ENCODE assay signal across 9 mouse cellular contexts in genomic region chr11:68954408-68954807, GRCm38 (mm10). TPM values are rescaled to one million over a fixed set of nuclear protein-coding genes. Genes with fewer than 3 reads are reported as not detected.
DNase-seq lines count a peak whose midpoint lies in the region; ATAC-seq and TF ChIP-seq lines count a peak whose summit lies in the region.
"Had no signal": no experiment of that assay in that cellular context is flagged by ENCODE, and none has a peak within 500 bp of the region (broad histone marks: within the 10 kb centered on the region; RNA-seq: fewer than 3 reads in every experiment).

No protein-coding gene starts in this region.

- H3K27me3 ChIP-seq in kidney, embryonic 16.5 days (ENCODE audit: insufficient read depth, low read length) = peaks cover 15% of the 10 kb centered on the region
- peaks cover 79% of the 10 kb centered on the region for H3K27me3 ChIP-seq in embryonic facial prominence, embryonic 10.5 days (replicated peaks; ENCODE audit: low read depth, poor library complexity, severe bottlenecking)
- H3K27me3 ChIP-seq in hindbrain, postnatal 0 days (ENCODE audit: insufficient read depth, low read length) = no peaks in the 10 kb centered on the region
- no peaks in the 10 kb centered on the region for H3K27me3 ChIP-seq in myocyte (ENCODE audit: control insufficient read depth, insufficient read depth, insufficient read length)

- H3K4me3 ChIP-seq in kidney, embryonic 16.5 days (ENCODE audit: low read length) = peak overlapping the region; percentile 48
- peak overlapping the region; percentile 60 for H3K4me3 ChIP-seq in embryonic facial prominence, embryonic 10.5 days
- peak overlapping the region; percentile 27 for H3K4me3 ChIP-seq in hindbrain, postnatal 0 days (ENCODE audit: low read length)
- peak overlapping the region; percentile 7 for H3K4me3 ChIP-seq in myocyte

- no peak for ATAC-seq in kidney, embryonic 16.5 days (ENCODE audit: low FRiP score, low TSS enrichment)
- no peak for ATAC-seq in hindbrain, postnatal 0 days

- no peak for DNase-seq in kidney, adult 18-20 months
- DNase-seq in embryonic facial prominence, embryonic 10.5 days (ENCODE audit: low spot score) = peak; percentile 45
- DNase-seq in hindbrain, postnatal 0 days (ENCODE audit: low spot score) = no peak
- DNase-seq in cerebellum, adult 11 months = no peak
- DNase-seq in adrenal gland, postnatal 14 days = no peak
- no peak for DNase-seq in adipocyte (ENCODE audit: low spot score)

- H3K9me3 ChIP-seq in kidney, embryonic 16.5 days (ENCODE audit: low read length) = no peaks in the 10 kb centered on the region
- no peaks in the 10 kb centered on the region for H3K9me3 ChIP-seq in embryonic facial prominence, embryonic 10.5 days
- no peaks in the 10 kb centered on the region for H3K9me3 ChIP-seq in hindbrain, postnatal 0 days (ENCODE audit: low read length)

- H3K79me2 ChIP-seq in myocyte (ENCODE audit: control insufficient read depth, insufficient read depth) = no peaks in the 10 kb centered on the region

- TF ChIP-seq CTCF in hindbrain, postnatal 0 days (IDR thresholded peaks at IDR 0.05; ENCODE audit: low read depth) = no peak

- H3K4me2 ChIP-seq in kidney, embryonic 16.5 days (replicated peaks; ENCODE audit: low read depth, low read length) = peak overlapping the region; percentile 65
- peak overlapping the region; percentile 54 for H3K4me2 ChIP-seq in hindbrain, postnatal 0 days (ENCODE audit: low read depth, low read length)
- H3K4me2 ChIP-seq in myocyte (ENCODE audit: low read depth) = peak overlapping the region; percentile 39

- H3K9ac ChIP-seq in kidney, embryonic 16.5 days (replicated peaks; ENCODE audit: low read length) = peak overlapping the region; percentile 68
- H3K9ac ChIP-seq in hindbrain, postnatal 0 days (replicated peaks; ENCODE audit: low read length) = peak overlapping the region; percentile 28; the same call in 1 of the 2 replicates

- TF ChIP-seq POLR2A in myocyte (IDR thresholded peaks at IDR 0.05; ENCODE audit: insufficient read length, low read depth) = no peak

- WGBS in kidney, embryonic 16.5 days = 1% methylated on average over 17 of the region's 17 CpGs
- 2% methylated on average over 17 of the region's 17 CpGs for WGBS in embryonic facial prominence, embryonic 10.5 days
- WGBS in hindbrain, postnatal 0 days = 1% methylated on average over 17 of the region's 17 CpGs

- peaks cover 9% of the 10 kb centered on the region for H3K4me1 ChIP-seq in kidney, embryonic 16.5 days (ENCODE audit: insufficient read depth, low read length)
- peaks cover 41% of the 10 kb centered on the region for H3K4me1 ChIP-seq in embryonic facial prominence, embryonic 10.5 days
- 0 out of 2 replicates have a peak, but pooled peaks cover 4% of the 10 kb centered on the region for H3K4me1 ChIP-seq in hindbrain, postnatal 0 days (ENCODE audit: insufficient read depth, low read length)

- no peaks in the 10 kb centered on the region for H3K36me3 ChIP-seq in kidney, embryonic 16.5 days (ENCODE audit: insufficient read depth, low read length)
- no peaks in the 10 kb centered on the region for H3K36me3 ChIP-seq in embryonic facial prominence, embryonic 10.5 days (replicated peaks)
- no peaks in the 10 kb centered on the region for H3K36me3 ChIP-seq in hindbrain, postnatal 0 days (ENCODE audit: insufficient read depth, low read length)
- no peaks in the 10 kb centered on the region for H3K36me3 ChIP-seq in myocyte (ENCODE audit: control insufficient read depth, insufficient read depth)

- H3K27ac ChIP-seq in kidney, embryonic 16.5 days (ENCODE audit: low read length) = no peak overlapping the region
- peak overlapping the region; percentile 58 for H3K27ac ChIP-seq in embryonic facial prominence, embryonic 10.5 days (replicated peaks)
- no peak overlapping the region for H3K27ac ChIP-seq in hindbrain, postnatal 0 days

- H3ac ChIP-seq in myocyte (ENCODE audit: control insufficient read depth, insufficient read length) = no peak overlapping the region

TF ChIP-seq in myocyte, 11 proteins besides CTCF, POLR2A, EP300 and RAD21:
- no peak for TF ChIP-seq MYOG (IDR thresholded peaks at IDR 0.05; ENCODE audit: control insufficient read depth in 1 of 3, insufficient read depth in 1 of 3, insufficient read length in 2 of 3, low read depth in 2 of 3)
- no peak for TF ChIP-seq TCF3 (IDR thresholded peaks at IDR 0.05; ENCODE audit: insufficient read length, low read depth)
- TF ChIP-seq USF1 (IDR thresholded peaks at IDR 0.05; ENCODE audit: low read depth) = no peak

RNA-seq across cellular contexts. Expression of gene Arhgef15, which starts 2.9 kb away (rescaled TPM):
- polyA plus RNA-seq in kidney, embryonic 16.5 days (2015; fragmentation: Nextera tagmentation; extraction: Ambion mirVana) = 20.0 and 23.0 TPM in 2 replicates
- 8.9 and 9.2 TPM in 2 replicates for polyA plus RNA-seq in embryonic facial prominence, embryonic 10.5 days (2016; fragmentation: Nextera tagmentation; extraction: Ambion mirVana)
- total RNA-seq in hindbrain, postnatal 0 days (2014; rRNA removed) = 21.2 and 45.2 TPM in 2 replicates
- 25.7 and 27.5 TPM in 2 replicates for polyA plus RNA-seq in hindbrain, postnatal 0 days (2015; fragmentation: Nextera tagmentation; extraction: Ambion mirVana)
- 0.49 TPM for polyA plus RNA-seq in myocyte (2012; fragmentation: generic; extraction: Trizol)
- 28.7 and 31.9 TPM in 2 replicates for total RNA-seq in adrenal gland, postnatal 14 days (2021)

RNA-seq across cellular contexts. Expression of gene Slc25a35, which starts 13.5 kb away (rescaled TPM):
- polyA plus RNA-seq in kidney, embryonic 16.5 days (2015; fragmentation: Nextera tagmentation; extraction: Ambion mirVana) = 7.6 and 7.9 TPM in 2 replicates
- polyA plus RNA-seq in embryonic facial prominence, embryonic 10.5 days (2016; fragmentation: Nextera tagmentation; extraction: Ambion mirVana) = 2.4 and 2.7 TPM in 2 replicates
- total RNA-seq in hindbrain, postnatal 0 days (2014; rRNA removed) = 1.6 and 2.0 TPM in 2 replicates
- polyA plus RNA-seq in hindbrain, postnatal 0 days (2015; fragmentation: Nextera tagmentation; extraction: Ambion mirVana) = 2.3 TPM in 2 replicates
- 2.3 TPM for polyA plus RNA-seq in myocyte (2012; fragmentation: generic; extraction: Trizol)
- total RNA-seq in adrenal gland, postnatal 14 days (2021) = 54.6 and 55.8 TPM in 2 replicates

RNA-seq across cellular contexts. Expression of gene Rangrf, which starts 20.6 kb away (rescaled TPM):
- 62.3 and 63.9 TPM in 2 replicates for polyA plus RNA-seq in kidney, embryonic 16.5 days (2015; fragmentation: Nextera tagmentation; extraction: Ambion mirVana)
- 87.7 and 93.0 TPM in 2 replicates for polyA plus RNA-seq in embryonic facial prominence, embryonic 10.5 days (2016; fragmentation: Nextera tagmentation; extraction: Ambion mirVana)
- total RNA-seq in hindbrain, postnatal 0 days (2014; rRNA removed) = 40.4 and 51.6 TPM in 2 replicates
- 31.2 and 34.6 TPM in 2 replicates for polyA plus RNA-seq in hindbrain, postnatal 0 days (2015; fragmentation: Nextera tagmentation; extraction: Ambion mirVana)
- polyA plus RNA-seq in myocyte (2012; fragmentation: generic; extraction: Trizol) = 56.4 TPM
- total RNA-seq in adrenal gland, postnatal 14 days (2021) = 16.3 and 24.8 TPM in 2 replicates

RNA-seq across cellular contexts. Expression of gene Odf4, which starts 27.5 kb away (rescaled TPM):
- not detected in 2 replicates for polyA plus RNA-seq in kidney, embryonic 16.5 days (2015; fragmentation: Nextera tagmentation; extraction: Ambion mirVana)
- polyA plus RNA-seq in embryonic facial prominence, embryonic 10.5 days (2016; fragmentation: Nextera tagmentation; extraction: Ambion mirVana) = not detected in 2 replicates
- 1.3 TPM in 1 of 2 replicates, not detected in the other for total RNA-seq in hindbrain, postnatal 0 days (2014; rRNA removed)
- 0.58 and 0.88 TPM in 2 replicates for polyA plus RNA-seq in hindbrain, postnatal 0 days (2015; fragmentation: Nextera tagmentation; extraction: Ambion mirVana)
- not detected for polyA plus RNA-seq in myocyte (2012; fragmentation: generic; extraction: Trizol)
- total RNA-seq in adrenal gland, postnatal 14 days (2021) = 0.30 and 0.45 TPM in 2 replicates
- polyA plus RNA-seq: large intestine, adult 2 months had no signal

RNA-seq across cellular contexts. Expression of gene Rpl26, which starts 53.0 kb away (rescaled TPM):
- polyA plus RNA-seq in kidney, embryonic 16.5 days (2015; fragmentation: Nextera tagmentation; extraction: Ambion mirVana) = 897 and 905 TPM in 2 replicates
- 1,085 and 1,128 TPM in 2 replicates for polyA plus RNA-seq in embryonic facial prominence, embryonic 10.5 days (2016; fragmentation: Nextera tagmentation; extraction: Ambion mirVana)
- 1,103 and 1,196 TPM in 2 replicates for total RNA-seq in hindbrain, postnatal 0 days (2014; rRNA removed)
- polyA plus RNA-seq in hindbrain, postnatal 0 days (2015; fragmentation: Nextera tagmentation; extraction: Ambion mirVana) = 608 and 621 TPM in 2 replicates
- polyA plus RNA-seq in myocyte (2012; fragmentation: generic; extraction: Trizol) = 695 TPM
- 1,094 and 1,263 TPM in 2 replicates for total RNA-seq in adrenal gland, postnatal 14 days (2021)

Comparison
In these comparisons a context has a peak if more than half of its experiments do, and no peak if none do; other contexts are left out.
1. H3K4me3 ChIP-seq: peak in every context shown above with its lines; median percentile 60 in embryonic facial prominence, embryonic 10.5 days; 48 in kidney, embryonic 16.5 days; 27 in hindbrain, postnatal 0 days; 7 in myocyte.